Mouse (Mus musculus): ENCODE data around the gene Kcnh2. TPM values are rescaled to one million over a fixed set of nuclear protein-coding genes. Genes with fewer than 3 reads are reported as not detected.

Kcnh2 gene
- polyA plus RNA-seq, 1 experiment = 26.3 TPM

DNA sequence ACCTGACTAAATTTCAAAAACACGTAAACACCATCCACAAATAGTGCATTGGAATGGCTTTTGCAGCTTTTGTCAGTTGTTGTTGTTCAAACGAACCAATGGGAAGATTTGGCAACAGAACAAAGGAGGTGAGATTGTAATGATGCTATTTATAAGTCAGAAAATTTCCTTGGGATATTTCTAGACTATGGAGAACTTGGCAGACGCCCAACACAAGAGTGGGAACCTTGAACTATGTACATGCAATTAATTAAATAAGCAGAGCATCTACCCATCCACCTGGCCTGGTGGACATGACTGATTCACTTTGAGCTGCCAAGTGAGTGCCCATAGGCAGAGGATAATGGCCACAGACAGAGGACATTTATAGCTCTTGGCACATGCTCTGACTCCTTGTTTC, 59.5 kb downstream of the Kcnh2 start:
- H3K4me3 ChIP-seq (ENCODE audit: low read depth, low read length) = no peak overlapping the region
- 10% methylated on average over 3 of the region's 3 CpGs for WGBS
- H3K27ac ChIP-seq (ENCODE audit: insufficient read depth, low read depth, low read length) = no peak overlapping the region
- no peaks in the 10 kb centered on the region for H3K36me3 ChIP-seq (ENCODE audit: control insufficient read depth, insufficient read depth, low read length)
- TF ChIP-seq CTCF (IDR thresholded peaks at IDR 0.05; ENCODE audit: extremely low read depth, insufficient read length, insufficient replicate concordance, low read depth, low read length) (no peak), POLR2A (IDR thresholded peaks at IDR 0.05; ENCODE audit: low read depth, low read length) (no peak)
- H3K27me3 ChIP-seq (ENCODE audit: control insufficient read depth, insufficient read depth, low read length) = no peaks in the 10 kb centered on the region
- no peaks in the 10 kb centered on the region for H3K4me1 ChIP-seq (ENCODE audit: control insufficient read depth, insufficient read depth, insufficient read length, low read length)

- Histone ChIP-seq H3K4me1 (ENCODE audit: control insufficient read depth, insufficient read depth, insufficient read length, low read length) (no peaks in the 10 kb centered on the region), H3K4me3 (ENCODE audit: low read depth, low read length) (no peak overlapping the region), H3K36me3 (ENCODE audit: control insufficient read depth, insufficient read depth, low read length) (no peaks in the 10 kb centered on the region), H3K27me3 (ENCODE audit: control insufficient read depth, insufficient read depth, low read length) (no peaks in the 10 kb centered on the region), H3K27ac (ENCODE audit: insufficient read depth, low read depth, low read length) (no peak overlapping the region)
- 79% methylated on average over 7 of the region's 7 CpGs for WGBS
- TF ChIP-seq CTCF (IDR thresholded peaks at IDR 0.05; ENCODE audit: extremely low read depth, insufficient read length, insufficient replicate concordance, low read depth, low read length) = no peak
- no peak for TF ChIP-seq POLR2A (IDR thresholded peaks at IDR 0.05; ENCODE audit: low read depth, low read length)
These were observed 65.0 kb downstream of the Kcnh2 start for GRCm38 (mm10) chr5:24286221-24286970.

DNA sequence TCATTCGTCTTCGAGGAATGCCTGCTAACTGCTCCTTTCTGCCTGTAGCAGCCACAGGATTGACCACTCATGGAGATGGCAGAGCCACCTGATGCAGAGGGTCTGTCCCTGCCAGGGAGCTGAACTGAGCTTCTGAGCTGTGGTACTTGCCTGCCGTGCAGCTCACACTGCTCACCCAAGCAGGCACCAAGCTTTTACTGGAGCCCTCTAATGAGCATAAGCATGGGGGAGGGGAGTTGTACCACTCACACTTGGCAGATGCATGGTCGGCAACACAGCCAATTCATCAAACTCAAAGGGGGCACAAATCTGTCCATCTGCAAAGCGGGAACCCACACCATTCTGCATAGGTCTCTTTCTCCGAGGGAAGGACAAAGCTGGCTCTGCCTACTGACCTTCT, 67.3 kb downstream of the Kcnh2 start:
- Histone ChIP-seq H3K4me1 (ENCODE audit: control insufficient read depth, insufficient read depth, insufficient read length, low read length) (no peaks in the 10 kb centered on the region), H3K36me3 (ENCODE audit: control insufficient read depth, insufficient read depth, low read length) (no peaks in the 10 kb centered on the region), H3K4me3 (ENCODE audit: low read depth, low read length) (no peak overlapping the region), H3K27ac (ENCODE audit: insufficient read depth, low read depth, low read length) (no peak overlapping the region), H3K27me3 (ENCODE audit: control insufficient read depth, insufficient read depth, low read length) (no peaks in the 10 kb centered on the region)
- WGBS = 82% methylated on average over 6 of the region's 6 CpGs
- no peak for TF ChIP-seq CTCF (IDR thresholded peaks at IDR 0.05; ENCODE audit: extremely low read depth, insufficient read length, insufficient replicate concordance, low read depth, low read length)

GRCm38 (mm10) chr5:24283181-24283580, 68.2 kb downstream of the Kcnh2 start:
- Histone ChIP-seq H3K27ac (ENCODE audit: insufficient read depth, low read depth, low read length) (no peak overlapping the region), H3K27me3 (ENCODE audit: control insufficient read depth, insufficient read depth, low read length) (no peaks in the 10 kb centered on the region), H3K4me3 (ENCODE audit: low read depth, low read length) (no peak overlapping the region), H3K4me1 (ENCODE audit: control insufficient read depth, insufficient read depth, insufficient read length, low read length) (no peaks in the 10 kb centered on the region), H3K36me3 (ENCODE audit: control insufficient read depth, insufficient read depth, low read length) (no peaks in the 10 kb centered on the region)
- no peak for TF ChIP-seq POLR2A (IDR thresholded peaks at IDR 0.05; ENCODE audit: low read depth, low read length)
- TF ChIP-seq CTCF (IDR thresholded peaks at IDR 0.05; ENCODE audit: extremely low read depth, insufficient read length, insufficient replicate concordance, low read depth, low read length) = no peak
- WGBS = 72% methylated on average over 5 of the region's 5 CpGs

DNA sequence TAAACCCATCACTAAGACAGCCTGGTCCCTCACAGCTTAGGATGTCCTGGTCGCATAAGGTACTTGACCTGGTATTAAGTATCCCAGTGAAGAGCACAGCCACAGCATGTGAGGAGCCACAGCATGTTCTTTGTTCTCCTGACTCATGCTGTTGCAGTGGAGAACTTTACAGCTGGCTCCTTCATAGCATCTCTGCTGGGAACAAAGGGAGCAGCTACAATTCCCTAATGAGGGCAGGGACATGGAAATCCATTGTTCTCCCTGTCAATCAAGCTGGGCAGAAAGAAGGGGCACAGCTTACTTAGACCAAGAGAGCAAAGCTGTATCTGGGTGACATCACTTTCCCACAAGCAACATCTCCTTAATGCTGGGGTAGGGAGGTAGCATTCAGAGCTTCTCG, 70.9 kb downstream of the Kcnh2 start:
- 78% methylated on average over 2 of the region's 2 CpGs for WGBS

GRCm38 (mm10) chr5:24279527-24279926, 71.9 kb downstream of the Kcnh2 start:
- no peak overlapping the region for H3K4me3 ChIP-seq (ENCODE audit: low read depth, low read length)
- 86% methylated on average over 4 of the region's 4 CpGs for WGBS

More for the DNA sequence above, 70.9 kb downstream of the Kcnh2 start:
- Histone ChIP-seq H3K36me3 (ENCODE audit: control insufficient read depth, insufficient read depth, low read length) (no peaks in the 10 kb centered on the region), H3K4me1 (ENCODE audit: control insufficient read depth, insufficient read depth, insufficient read length, low read length) (no peaks in the 10 kb centered on the region), H3K27me3 (ENCODE audit: control insufficient read depth, insufficient read depth, low read length) (no peaks in the 10 kb centered on the region), H3K27ac (ENCODE audit: insufficient read depth, low read depth, low read length) (no peak overlapping the region), H3K4me3 (ENCODE audit: low read depth, low read length) (no peak overlapping the region)
- no peak for TF ChIP-seq CTCF (IDR thresholded peaks at IDR 0.05; ENCODE audit: extremely low read depth, insufficient read length, insufficient replicate concordance, low read depth, low read length)
- no peak for TF ChIP-seq POLR2A (IDR thresholded peaks at IDR 0.05; ENCODE audit: low read depth, low read length)

DNA sequence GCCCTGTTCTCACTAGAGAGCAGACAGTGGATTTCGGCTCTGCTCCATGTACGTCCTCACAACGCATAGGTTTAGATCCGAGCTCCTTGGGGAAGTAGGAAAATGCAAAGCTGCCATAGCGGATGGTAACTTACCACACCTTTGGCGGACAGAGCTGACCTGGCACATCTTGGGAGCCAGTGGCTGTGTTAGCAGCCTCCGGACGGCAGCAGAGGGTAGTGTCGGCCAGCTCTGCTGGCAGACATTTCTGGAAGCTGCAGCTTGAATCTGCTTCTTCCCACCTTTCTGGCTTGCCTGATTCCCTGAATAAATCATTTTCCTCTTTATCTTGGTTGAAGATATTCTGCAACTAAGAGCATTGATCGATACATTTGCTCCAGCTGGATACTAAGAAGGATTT, 73.2 kb downstream of the Kcnh2 start:
- Histone ChIP-seq H3K27ac (ENCODE audit: insufficient read depth, low read depth, low read length) (no peak overlapping the region), H3K4me3 (ENCODE audit: low read depth, low read length) (no peak overlapping the region), H3K4me1 (ENCODE audit: control insufficient read depth, insufficient read depth, insufficient read length, low read length) (no peaks in the 10 kb centered on the region), H3K36me3 (ENCODE audit: control insufficient read depth, insufficient read depth, low read length) (no peaks in the 10 kb centered on the region), H3K27me3 (ENCODE audit: control insufficient read depth, insufficient read depth, low read length) (no peaks in the 10 kb centered on the region)
- TF ChIP-seq POLR2A (IDR thresholded peaks at IDR 0.05; ENCODE audit: low read depth, low read length) (no peak), CTCF (IDR thresholded peaks at IDR 0.05; ENCODE audit: extremely low read depth, insufficient read length, insufficient replicate concordance, low read depth, low read length) (no peak)
- 62% methylated on average over 10 of the region's 10 CpGs for WGBS

More at GRCm38 (mm10) chr5:24279527-24279926, 71.9 kb downstream of the Kcnh2 start:
- H3K36me3 ChIP-seq (ENCODE audit: control insufficient read depth, insufficient read depth, low read length) = no peaks in the 10 kb centered on the region
- H3K27me3 ChIP-seq (ENCODE audit: control insufficient read depth, insufficient read depth, low read length) = no peaks in the 10 kb centered on the region
- TF ChIP-seq POLR2A (IDR thresholded peaks at IDR 0.05; ENCODE audit: low read depth, low read length) (no peak), CTCF (IDR thresholded peaks at IDR 0.05; ENCODE audit: extremely low read depth, insufficient read length, insufficient replicate concordance, low read depth, low read length) (no peak)
- H3K27ac ChIP-seq (ENCODE audit: insufficient read depth, low read depth, low read length) = no peak overlapping the region
- H3K4me1 ChIP-seq (ENCODE audit: control insufficient read depth, insufficient read depth, insufficient read length, low read length) = no peaks in the 10 kb centered on the region

Measured in small intestine, adult 2 months (tissue).